In genomic region chr7:90460930-90461329, GRCm38 (mm10) we compare ENCODE assay signal across 8 mouse cellular contexts. TPM values are rescaled to one million over a fixed set of nuclear protein-coding genes. Genes with fewer than 3 reads are reported as not detected.
A peak's percentile ranks its signal among the peaks of the same experiment; 100 is the strongest.
DNase-seq lines count a peak whose midpoint lies in the region; ATAC-seq lines count a peak whose summit lies in the region.
"Had no signal": no experiment of that assay in that cellular context is flagged by ENCODE, and none has a peak within 500 bp of the region (broad histone marks: within the 10 kb centered on the region; RNA-seq: fewer than 3 reads in every experiment).

No protein-coding gene starts in this region.

- H3K36me3 ChIP-seq in heart, embryonic 15.5 days: no peaks in the 10 kb centered on the region
- H3K36me3 ChIP-seq in liver, embryonic 13.5 days: no peaks in the 10 kb centered on the region
- H3K36me3 ChIP-seq: neural tube, embryonic 13.5 days had no signal

- H3K27me3 ChIP-seq in heart, embryonic 15.5 days: peaks cover 6% of the 10 kb centered on the region
- H3K27me3 ChIP-seq in liver, embryonic 13.5 days: no peaks in the 10 kb centered on the region
- H3K27me3 ChIP-seq: neural tube, embryonic 13.5 days had no signal

- no peak overlapping the region for H3K9ac ChIP-seq in heart, embryonic 15.5 days
- no peak overlapping the region for H3K9ac ChIP-seq in liver, embryonic 13.5 days
- H3K9ac ChIP-seq: neural tube, embryonic 13.5 days had no signal

- intact Hi-C loops in left cerebral cortex, postnatal 4 days (cut with DNase I): no loop called here

- 0 out of 2 replicates have a peak overlapping the region, but pooled peaks have one; percentile 10 for H3K4me2 ChIP-seq in heart, embryonic 15.5 days
- peak overlapping the region; percentile 16; the same call in 1 of the 2 replicates for H3K4me2 ChIP-seq in liver, embryonic 13.5 days
- H3K4me2 ChIP-seq: neural tube, embryonic 13.5 days had no signal

- H3K4me1 ChIP-seq in heart, embryonic 15.5 days (replicated peaks): peaks cover 7% of the 10 kb centered on the region
- peaks cover 22% of the 10 kb centered on the region for H3K4me1 ChIP-seq in liver, embryonic 13.5 days (replicated peaks)

- ATAC-seq in heart, embryonic 15.5 days (replicated peaks; ENCODE audit: insufficient number of reproducible peaks, insufficient read depth, low FRiP score, low read depth): no peak
- ATAC-seq in liver, embryonic 13.5 days (ENCODE audit: low read depth): peak; percentile 50; the same call in 1 of the 2 replicates

- H3K4me3 ChIP-seq in heart, embryonic 15.5 days: no peak overlapping the region
- no peak overlapping the region for H3K4me3 ChIP-seq in liver, embryonic 13.5 days (replicated peaks)
- H3K4me3 ChIP-seq: neural tube, embryonic 13.5 days had no signal

- 12% methylated on average over 14 of the region's 14 CpGs for WGBS in heart, embryonic 15.5 days
- 13% methylated on average over 14 of the region's 14 CpGs for WGBS in liver, embryonic 13.5 days (ENCODE audit: insufficient replicate concordance)

- DNase-seq in left cerebral cortex, postnatal 4 days: peak; percentile 35
- no peak for DNase-seq in left cerebral cortex, adult 8-10 months (ENCODE audit: low spot score in 2 of 2)
- DNase-seq in brain, adult 2 months (ENCODE audit: low read depth, low spot score): peak; percentile 37
- peak; percentile 45 for DNase-seq in liver, embryonic 13.5 days
- peak; percentile 46 for DNase-seq in retina, embryonic 14.5 days (ENCODE audit: low spot score)
- no peak for DNase-seq in left cerebral cortex, adult 18-20 months (ENCODE audit: low spot score in 2 of 2)

- no peak overlapping the region for H3K27ac ChIP-seq in heart, embryonic 15.5 days
- H3K27ac ChIP-seq in liver, embryonic 13.5 days: no peak overlapping the region
- H3K27ac ChIP-seq: neural tube, embryonic 13.5 days had no signal

- H3K9me3 ChIP-seq in heart, embryonic 15.5 days (replicated peaks): no peaks in the 10 kb centered on the region
- H3K9me3 ChIP-seq in liver, embryonic 13.5 days (replicated peaks): no peaks in the 10 kb centered on the region
- H3K9me3 ChIP-seq: neural tube, embryonic 13.5 days had no signal

RNA-seq across cellular contexts. Expression of gene Tmem126a, which starts 3.9 kb away (rescaled TPM):
- 10 to 100 TPM; 43.1 to 45.4 TPM for total RNA-seq in left cerebral cortex, postnatal 4 days (2021)
- 10 to 100 TPM; 37.1 to 40.9 (median 38.4) TPM for total RNA-seq in left cerebral cortex, adult 8-10 months (2022)
- polyA plus RNA-seq in heart, embryonic 15.5 days (2015; fragmentation: Nextera tagmentation; extraction: Ambion mirVana): 104 and 119 TPM in 2 replicates
- 62.5 and 65.8 TPM in 2 replicates for polyA plus RNA-seq in liver, embryonic 13.5 days (2015; fragmentation: Nextera tagmentation; extraction: Ambion mirVana)
- 10 to 100 TPM; 38.2 to 41.6 TPM for total RNA-seq in left cerebral cortex, adult 18-20 months (2021)

RNA-seq across cellular contexts. Expression of gene Tmem126b, which starts 14.9 kb away (rescaled TPM):
- total RNA-seq in left cerebral cortex, postnatal 4 days (2021): 10 to 100 TPM; 13.4 TPM
- total RNA-seq in left cerebral cortex, adult 8-10 months (2022): 10 to 100 TPM; 25.4 to 27.3 (median 26.5) TPM
- polyA plus RNA-seq in heart, embryonic 15.5 days (2015; fragmentation: Nextera tagmentation; extraction: Ambion mirVana): 29.6 and 30.8 TPM in 2 replicates
- 12.4 and 14.5 TPM in 2 replicates for polyA plus RNA-seq in liver, embryonic 13.5 days (2015; fragmentation: Nextera tagmentation; extraction: Ambion mirVana)
- 10 to 100 TPM; 28.9 to 29.4 TPM for total RNA-seq in left cerebral cortex, adult 18-20 months (2021)

RNA-seq across cellular contexts. Expression of gene Dlg2, which starts 15.5 kb away (rescaled TPM):
- 100 to 1,000 TPM; 316 to 332 TPM for total RNA-seq in left cerebral cortex, postnatal 4 days (2021)
- total RNA-seq in left cerebral cortex, adult 8-10 months (2022): 100 to 1,000 TPM; 251 to 298 (median 273) TPM
- 6.3 and 8.6 TPM in 2 replicates for polyA plus RNA-seq in heart, embryonic 15.5 days (2015; fragmentation: Nextera tagmentation; extraction: Ambion mirVana)
- 0.52 and 0.65 TPM in 2 replicates for polyA plus RNA-seq in liver, embryonic 13.5 days (2015; fragmentation: Nextera tagmentation; extraction: Ambion mirVana)
- total RNA-seq in left cerebral cortex, adult 18-20 months (2021): 100 to 1,000 TPM; 256 to 276 TPM

RNA-seq across cellular contexts. Expression of gene Crebzf, which starts 18.4 kb away (rescaled TPM):
- 10 to 100 TPM; 81.0 to 85.7 TPM for total RNA-seq in left cerebral cortex, postnatal 4 days (2021)
- total RNA-seq in left cerebral cortex, adult 8-10 months (2022): 10 to 100 TPM; 67.4 to 93.4 (median 75.2) TPM
- 17.0 and 18.5 TPM in 2 replicates for polyA plus RNA-seq in heart, embryonic 15.5 days (2015; fragmentation: Nextera tagmentation; extraction: Ambion mirVana)
- polyA plus RNA-seq in liver, embryonic 13.5 days (2015; fragmentation: Nextera tagmentation; extraction: Ambion mirVana): 13.7 and 13.8 TPM in 2 replicates
- total RNA-seq in left cerebral cortex, adult 18-20 months (2021): 10 to 100 TPM; 81.7 to 93.1 TPM

RNA-seq across cellular contexts. Expression of gene Ccdc89, which starts 34.6 kb away (rescaled TPM):
- under 1 TPM; 0.54 to 0.77 TPM for total RNA-seq in left cerebral cortex, postnatal 4 days (2021)
- 1 to 10 TPM in 2 of 4 experiments, under 1 TPM in 2; 0.82 to 1.1 (median 0.98) TPM for total RNA-seq in left cerebral cortex, adult 8-10 months (2022)
- polyA plus RNA-seq in heart, embryonic 15.5 days (2015; fragmentation: Nextera tagmentation; extraction: Ambion mirVana): 0.67 and 0.70 TPM in 2 replicates
- 0.15 and 0.30 TPM in 2 replicates for polyA plus RNA-seq in liver, embryonic 13.5 days (2015; fragmentation: Nextera tagmentation; extraction: Ambion mirVana)
- total RNA-seq in left cerebral cortex, adult 18-20 months (2021): 1 to 10 TPM in 1 of 2 experiments, under 1 TPM in 1; 0.91 to 1.1 TPM

Comparison
In these comparisons a context has a peak if more than half of its experiments do, and no peak if none do; other contexts are left out.
1. DNase-seq: peak in left cerebral cortex, postnatal 4 days (single experiment), brain, adult 2 months (single experiment), liver, embryonic 13.5 days (single experiment) and retina, embryonic 14.5 days (single experiment); none in left cerebral cortex, adult 8-10 months (0 of 2) and left cerebral cortex, adult 18-20 months (0 of 2).